Mouse (Mus musculus) thymus, postnatal 36 days (tissue): ENCODE measurements around the gene Calr3.

Experiments used
- DNase-seq, 2 experiments: peaks; one replicate each; pipeline ENCODE4 v3.0.0; 2022; ENCODE audit warnings: mixed read lengths in 2 of 2

Gene Calr3

GRCm38 (mm10) chr8:72443338-72443993 lies at the start of gene Calr3, which contains the start of gene 1700030K09Rik:
TSS of gene Calr3 (minus strand) at chr8:72443870.
TSS of gene 1700030K09Rik (plus strand) at chr8:72443880.
- DNase-seq, result peak; percentile 97 to 99

GRCm38 (mm10) chr8:72493381-72493780 lies 49.7 kb upstream of the Calr3 start:
- no peak for DNase-seq

GRCm38 (mm10) chr8:72492622-72493081 lies 49.0 kb upstream of the Calr3 start:
- DNase-seq, result peak; percentile 99 to 100

GRCm38 (mm10) chr8:72491680-72492621 lies 48.3 kb upstream of the Calr3 start, which contains the start of gene Slc35e1:
TSS of gene Slc35e1 (minus strand) at chr8:72492614.
- peak; percentile 13 to 32 for DNase-seq

- DNase-seq, result no peak
Measured at GRCm38 (mm10) chr8:72491017-72491416, 47.3 kb upstream of the Calr3 start.

GRCm38 (mm10) chr8:72487014-72487413 lies 43.3 kb upstream of the Calr3 start:
- no peak for DNase-seq

GRCm38 (mm10) chr8:72485456-72486199 lies 42.0 kb upstream of the Calr3 start:
- no peak for DNase-seq

GRCm38 (mm10) chr8:72474826-72475546 lies 31.3 kb upstream of the Calr3 start, which contains the start of gene Cherp:
TSS of gene Cherp (minus strand) at chr8:72475226.
- peak; percentile 95 to 97 for DNase-seq

GRCm38 (mm10) chr8:72470684-72471083 lies 27.0 kb upstream of the Calr3 start:
- DNase-seq, result no peak

GRCm38 (mm10) chr8:72469984-72470383 lies 26.3 kb upstream of the Calr3 start:
- no peak for DNase-seq

- no peak for DNase-seq
Measured at GRCm38 (mm10) chr8:72469243-72469642, 25.6 kb upstream of the Calr3 start.

GRCm38 (mm10) chr8:72464211-72464610 lies 20.5 kb upstream of the Calr3 start:
- DNase-seq, result no peak

GRCm38 (mm10) chr8:72459881-72460533 lies 16.3 kb upstream of the Calr3 start:
- no peak for DNase-seq

- DNase-seq, result no peak
Measured at GRCm38 (mm10) chr8:72458457-72458856, 14.8 kb upstream of the Calr3 start.

- DNase-seq, result no peak
Measured at GRCm38 (mm10) chr8:72457806-72458205, 14.1 kb upstream of the Calr3 start.

GRCm38 (mm10) chr8:72455317-72455716 lies 11.6 kb upstream of the Calr3 start:
- no peak for DNase-seq

- DNase-seq, result no peak
Measured at GRCm38 (mm10) chr8:72453904-72454303, 10.2 kb upstream of the Calr3 start.

- DNase-seq, result no peak
Measured at GRCm38 (mm10) chr8:72451516-72451915, 7.8 kb upstream of the Calr3 start.

- DNase-seq, result no peak
Measured at GRCm38 (mm10) chr8:72445071-72445470, 1.4 kb upstream of the Calr3 start.

GRCm38 (mm10) chr8:72443994-72444350 lies 302 bp upstream of the Calr3 start:
- no peak for DNase-seq

GRCm38 (mm10) chr8:72438248-72439015 lies 5.2 kb downstream of the Calr3 start:
- no peak for DNase-seq
